Mouse (Mus musculus) left cerebral cortex, adult 9 months (tissue): ENCODE measurements around the gene Bcl2a1c.
A peak's percentile ranks its signal among the peaks of the same experiment; 100 is the strongest.
"Not testable (repeated sequence)": the region's sequence is repeated elsewhere in the genome, so short reads cannot be mapped to it uniquely, and the experiment has no call there.

Experiments
- DNase-seq, 2 experiments: peaks; one replicate each; pipeline ENCODE4 v3.0.0; 2022; ENCODE audit warnings: low spot score in 2 of 2

Gene Bcl2a1c

DNA sequence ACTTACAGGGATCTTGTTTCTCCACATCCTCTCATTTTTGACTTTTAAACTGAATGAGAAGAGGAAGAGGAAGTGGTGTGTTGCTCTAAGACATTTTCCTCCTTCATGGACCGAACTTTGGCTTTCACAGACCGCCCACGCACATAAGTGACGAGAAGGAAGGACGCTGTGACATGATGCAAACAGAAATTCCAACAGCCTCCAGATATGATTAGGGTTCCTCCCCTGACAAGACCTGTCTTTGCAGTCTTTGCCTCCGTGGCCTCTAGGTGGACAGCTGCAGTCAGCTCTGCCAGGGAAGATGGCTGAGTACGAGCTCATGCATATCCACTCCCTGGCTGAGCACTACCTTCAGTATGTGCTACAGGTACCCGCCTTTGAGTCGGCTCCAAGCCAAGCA lies at the start of gene Bcl2a1c:
Gene Bcl2a1c, plus strand, starts transcription at position 281 of the 400 bp plus-strand sequence.
- DNase-seq: not testable (repeated sequence)

DNA sequence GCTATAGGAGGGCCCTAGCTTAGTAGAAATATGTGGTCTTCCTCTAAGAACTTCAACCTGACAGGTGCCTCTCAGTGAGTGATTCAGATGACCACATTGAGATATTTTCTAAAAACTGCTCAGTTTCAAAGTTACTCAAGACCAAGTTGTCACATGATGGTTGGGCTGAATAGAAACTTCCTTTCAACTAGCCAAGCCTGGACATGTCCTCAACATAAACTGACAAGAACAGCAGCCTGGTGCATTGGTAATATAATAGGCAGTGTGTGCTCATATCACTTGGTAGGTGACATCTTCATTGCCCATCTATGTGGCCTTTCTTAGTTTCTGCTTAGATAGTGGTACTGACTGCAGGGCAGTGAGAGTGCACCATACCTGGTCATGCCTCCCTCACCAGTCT lies 24.0 kb upstream of the Bcl2a1c start:
- not testable (repeated sequence) for DNase-seq

DNA sequence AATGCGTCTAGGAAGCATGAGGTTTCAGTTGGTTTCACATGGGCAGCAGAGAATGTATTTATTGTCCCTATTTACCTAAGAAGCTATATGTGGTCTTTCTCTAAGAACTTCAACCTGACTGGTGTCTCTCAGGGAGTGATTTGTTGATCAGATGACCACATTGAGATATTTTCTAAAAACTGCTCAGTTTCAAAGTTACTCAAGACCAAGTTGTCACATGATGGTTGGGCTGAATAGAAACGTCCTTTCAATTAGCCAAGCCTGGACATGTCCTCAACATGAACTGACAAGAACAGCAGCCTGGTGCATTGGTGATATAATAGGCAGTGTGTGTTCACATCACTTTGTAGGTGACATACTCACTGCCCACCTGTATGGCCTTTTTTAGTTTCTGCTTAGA lies 18.2 kb upstream of the Bcl2a1c start:
- not testable (repeated sequence) for DNase-seq

DNA sequence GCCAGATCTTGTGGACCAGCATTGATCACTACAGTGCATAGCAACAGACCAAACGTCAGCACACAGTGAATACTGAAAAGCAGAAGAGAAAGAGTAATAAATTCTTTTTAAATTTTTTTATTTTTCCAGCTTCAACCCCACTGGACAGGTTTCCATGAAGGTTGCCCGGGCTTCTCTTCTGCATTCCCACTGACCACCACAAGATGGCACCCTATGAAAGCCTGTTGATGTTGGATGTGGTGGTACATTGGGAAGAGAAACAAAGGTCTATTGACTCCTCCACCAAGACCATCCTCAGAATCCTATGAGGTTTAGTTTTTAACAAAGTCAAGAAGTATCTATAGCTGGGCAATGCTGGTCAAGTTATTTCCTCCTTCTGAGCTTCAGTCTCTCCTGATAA lies 11.9 kb upstream of the Bcl2a1c start:
- DNase-seq: peak in 1 of 2 experiments; percentile 66

DNA sequence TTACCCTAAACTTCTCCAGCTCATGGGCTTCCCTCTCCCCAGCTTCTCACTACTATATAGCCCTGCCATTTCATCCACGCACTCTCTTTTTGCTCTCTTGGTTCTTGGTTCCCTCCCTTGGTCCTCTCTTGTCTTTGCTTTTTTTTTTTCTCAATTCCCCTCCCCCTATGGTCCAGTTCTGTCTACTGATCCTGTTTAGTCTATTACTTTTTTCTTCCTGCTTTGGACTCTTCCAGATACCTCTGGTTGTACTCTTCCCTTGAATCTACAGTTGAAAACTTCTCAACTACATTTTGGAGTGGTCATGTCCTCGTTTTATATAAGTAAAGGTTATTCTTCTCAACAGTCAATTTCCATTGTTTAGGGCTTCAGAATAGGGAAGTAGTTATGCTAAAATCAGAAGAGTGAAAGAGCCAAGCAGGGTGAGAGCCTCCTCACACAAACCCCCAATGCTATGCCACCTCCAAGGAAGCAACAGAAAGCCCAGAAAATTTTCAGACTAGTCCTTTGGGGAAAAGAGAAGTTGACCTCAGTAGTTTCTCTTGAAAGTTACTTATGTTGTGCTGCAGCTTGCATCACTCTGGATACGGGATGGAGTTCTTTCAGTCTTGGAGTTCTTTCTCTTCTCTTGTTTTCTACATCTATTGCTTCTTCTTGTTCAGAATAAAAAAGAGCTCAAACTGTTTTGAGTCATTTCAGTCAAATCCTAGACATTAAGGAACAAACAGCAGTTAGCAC lies 3.8 kb upstream of the Bcl2a1c start:
- DNase-seq: no peak

DNA sequence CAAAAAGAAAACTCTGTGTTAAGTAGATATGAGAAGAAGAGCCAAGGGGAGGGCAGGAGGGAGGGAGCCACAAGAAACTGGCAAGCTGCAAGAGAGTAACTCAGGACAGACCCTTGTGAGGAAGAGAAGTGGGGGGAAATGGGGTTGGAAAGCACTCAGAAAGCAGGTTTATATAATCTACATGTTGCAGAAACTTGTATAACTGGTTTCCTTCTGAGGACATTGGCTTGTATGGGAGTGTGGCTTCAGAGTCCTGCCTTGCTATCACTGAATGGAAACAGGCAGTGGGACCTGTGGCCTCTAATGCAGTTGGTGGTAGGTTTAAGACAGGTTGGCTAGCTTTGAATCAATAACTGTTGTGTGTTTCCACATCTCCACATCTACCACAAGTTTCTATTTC lies 1.6 kb upstream of the Bcl2a1c start:
- not testable (repeated sequence) for DNase-seq

DNA sequence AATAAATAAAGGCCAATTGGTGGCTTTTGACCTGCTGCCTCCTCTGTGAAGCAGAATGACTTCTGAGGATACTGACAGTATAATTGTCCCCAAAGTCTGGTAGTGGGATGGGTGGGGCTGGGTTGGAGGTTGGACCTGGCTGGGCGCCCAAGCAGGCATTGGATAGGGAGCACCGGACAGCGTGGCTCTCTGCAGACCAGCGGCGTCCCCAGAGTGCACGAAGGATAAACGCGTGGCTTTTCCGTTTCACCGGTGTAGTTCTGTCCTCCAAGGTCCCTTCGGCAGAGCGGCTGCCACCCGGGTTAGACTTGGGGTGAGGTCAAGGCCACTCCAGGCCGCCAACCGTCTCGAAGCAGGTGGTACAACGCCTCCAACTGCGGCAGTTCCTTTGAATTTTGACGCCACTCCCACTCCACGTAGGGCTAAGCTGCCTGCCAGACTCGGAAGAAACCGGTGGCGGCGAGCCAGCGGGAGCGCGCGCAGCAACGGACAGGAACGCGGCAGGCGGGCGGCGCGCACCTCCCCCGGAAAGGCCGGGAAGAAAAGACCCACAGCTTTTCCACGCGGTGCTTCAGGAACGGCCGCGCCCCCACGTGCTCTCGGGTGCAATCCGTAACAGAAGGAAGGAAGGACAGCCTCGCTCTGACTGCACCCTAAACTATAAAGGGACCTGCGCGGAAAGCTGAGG lies 38.0 kb downstream of the Bcl2a1c start:
- peak; percentile 42 to 84 for DNase-seq

DNA sequence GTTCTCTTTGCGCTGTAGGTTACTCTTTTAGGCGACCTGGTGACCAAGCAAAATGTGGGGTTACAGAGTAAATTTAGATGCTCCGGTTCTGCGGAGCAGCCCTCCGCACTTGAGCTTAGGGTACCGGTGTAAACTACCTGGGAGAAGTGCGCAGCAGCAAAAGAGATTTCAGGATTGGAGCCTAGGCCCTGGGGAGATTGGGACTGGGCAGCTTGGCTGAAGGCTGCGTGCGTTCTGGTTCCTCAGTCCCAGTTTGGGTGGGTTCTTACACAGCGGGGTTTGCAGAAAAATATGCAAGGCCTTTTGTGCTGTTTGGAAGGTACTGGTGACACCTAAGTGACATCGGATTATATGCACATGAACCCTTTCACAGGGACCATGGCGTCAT lies 38.5 kb downstream of the Bcl2a1c start:
- DNase-seq: no peak

DNA sequence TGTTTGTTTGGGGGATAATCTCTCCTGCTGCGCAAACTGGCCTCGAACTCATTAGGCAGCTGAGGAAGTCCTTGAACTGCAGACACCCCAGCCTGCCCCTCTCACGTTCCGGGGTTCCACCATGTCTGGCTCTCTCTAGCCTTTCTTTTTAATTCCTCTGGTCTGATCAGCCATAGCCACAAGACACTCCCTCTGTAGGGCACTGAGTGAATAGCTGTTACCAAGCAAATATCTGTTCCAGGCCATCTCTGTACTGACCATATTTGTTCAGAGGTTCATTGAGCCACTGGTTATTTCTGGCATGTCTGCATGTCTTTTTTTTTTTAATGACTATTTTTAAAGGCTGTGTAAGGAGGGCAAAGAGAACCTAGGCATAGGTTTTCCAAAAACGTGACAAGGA lies 39.5 kb downstream of the Bcl2a1c start:
- DNase-seq: not testable (repeated sequence)

DNA sequence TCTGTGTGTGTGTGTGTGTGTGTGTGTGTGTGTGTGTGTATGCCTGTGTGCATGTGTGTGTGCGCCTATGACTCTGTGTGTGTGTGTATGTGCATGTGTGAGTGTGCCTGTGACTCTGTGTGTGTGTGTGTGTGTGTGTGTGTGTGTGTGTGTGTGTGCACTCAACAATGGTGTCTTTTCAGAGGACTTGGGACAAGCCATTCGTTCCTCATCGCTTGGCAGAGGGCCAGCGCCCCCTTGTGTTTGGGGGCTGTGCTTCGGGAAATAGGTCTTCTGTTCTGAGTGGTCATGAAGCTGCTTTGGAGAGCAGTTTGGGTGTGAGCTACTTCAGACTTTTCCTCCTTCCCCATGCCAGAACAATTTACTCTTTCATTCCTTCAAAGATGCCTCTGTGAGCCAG lies 41.8 kb downstream of the Bcl2a1c start:
- DNase-seq: not testable (repeated sequence)

DNA sequence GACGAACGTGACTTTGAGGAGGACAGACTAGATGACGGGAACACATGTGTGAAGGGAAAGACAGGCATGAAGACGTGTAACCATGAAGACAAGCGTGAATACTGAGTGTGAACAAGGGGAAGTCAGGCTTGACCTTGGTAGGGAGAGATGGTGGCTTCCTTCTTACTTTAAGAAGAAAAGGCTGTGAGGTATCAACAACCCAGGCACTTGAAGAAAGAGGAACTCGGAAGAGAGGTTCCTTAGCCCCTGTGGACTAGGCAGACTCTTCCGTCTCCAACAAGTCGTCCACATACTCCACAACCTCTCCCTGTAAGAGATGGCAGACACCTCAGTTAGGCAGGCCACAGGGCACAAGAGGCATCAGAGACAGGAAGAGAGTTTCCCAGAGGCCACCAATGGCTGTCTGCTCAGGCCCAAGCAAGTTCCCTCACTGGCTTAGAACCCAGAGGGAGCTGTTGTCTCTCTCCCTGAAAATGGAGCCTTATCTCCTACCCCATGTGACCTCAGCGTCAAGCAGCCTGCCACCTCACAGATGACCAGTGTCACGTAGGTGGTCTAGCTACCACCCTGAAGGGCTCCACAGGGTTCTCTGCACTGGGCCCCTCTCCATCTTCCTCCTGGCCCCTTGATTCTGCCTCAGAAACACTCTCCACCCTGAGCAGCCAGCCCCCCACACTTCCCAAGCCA lies 45.5 kb downstream of the Bcl2a1c start:
- no peak for DNase-seq

DNA sequence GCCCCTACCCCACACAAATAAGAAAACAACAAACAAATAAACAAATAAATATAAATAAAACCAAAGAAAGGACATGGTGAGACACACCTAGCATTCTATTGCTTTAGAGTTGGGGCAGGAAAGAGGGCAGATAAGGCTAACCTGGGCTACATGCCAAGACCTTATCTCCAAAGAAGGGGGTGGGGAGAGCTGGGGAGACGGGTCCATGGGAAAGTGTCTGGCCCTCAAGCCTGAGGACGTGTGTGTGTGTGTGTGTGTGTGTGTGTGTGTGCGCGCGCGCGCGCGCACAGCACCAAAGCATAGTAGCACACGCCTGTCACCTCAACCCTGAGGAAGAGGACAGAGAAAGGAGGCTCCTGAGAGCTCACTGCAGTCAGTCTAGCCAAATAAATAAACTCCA lies 47.2 kb downstream of the Bcl2a1c start:
- DNase-seq: no peak

DNA sequence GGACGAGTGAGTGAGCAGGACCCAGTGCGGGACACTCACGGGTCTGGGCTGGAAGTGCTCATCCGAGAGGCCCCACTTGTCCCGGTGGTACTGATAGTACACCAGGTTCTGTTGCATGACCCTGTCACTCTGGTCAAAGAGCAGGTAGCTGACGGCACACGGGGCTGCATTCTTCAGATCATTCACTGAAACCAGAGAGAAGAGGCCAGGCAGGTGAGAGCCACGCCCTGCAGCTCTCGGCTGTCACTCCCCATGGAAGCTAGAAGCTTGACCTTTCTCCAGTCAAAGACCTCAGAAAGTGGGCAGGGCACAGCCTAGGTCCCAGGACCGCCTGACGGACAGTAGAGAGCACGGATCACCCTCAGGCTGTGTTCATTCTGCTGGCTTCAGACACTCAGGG lies 49.9 kb downstream of the Bcl2a1c start:
- DNase-seq: no peak
